Mouse (Mus musculus) brain, adult 2 months (tissue): ENCODE results near the gene Fbxo40.

Source experiments
- DNase-seq: peaks from one replicate; pipeline ENCODE4 v3.0.0; 2011; ENCODE audit warnings: low read depth, low spot score

Gene Fbxo40

DNA sequence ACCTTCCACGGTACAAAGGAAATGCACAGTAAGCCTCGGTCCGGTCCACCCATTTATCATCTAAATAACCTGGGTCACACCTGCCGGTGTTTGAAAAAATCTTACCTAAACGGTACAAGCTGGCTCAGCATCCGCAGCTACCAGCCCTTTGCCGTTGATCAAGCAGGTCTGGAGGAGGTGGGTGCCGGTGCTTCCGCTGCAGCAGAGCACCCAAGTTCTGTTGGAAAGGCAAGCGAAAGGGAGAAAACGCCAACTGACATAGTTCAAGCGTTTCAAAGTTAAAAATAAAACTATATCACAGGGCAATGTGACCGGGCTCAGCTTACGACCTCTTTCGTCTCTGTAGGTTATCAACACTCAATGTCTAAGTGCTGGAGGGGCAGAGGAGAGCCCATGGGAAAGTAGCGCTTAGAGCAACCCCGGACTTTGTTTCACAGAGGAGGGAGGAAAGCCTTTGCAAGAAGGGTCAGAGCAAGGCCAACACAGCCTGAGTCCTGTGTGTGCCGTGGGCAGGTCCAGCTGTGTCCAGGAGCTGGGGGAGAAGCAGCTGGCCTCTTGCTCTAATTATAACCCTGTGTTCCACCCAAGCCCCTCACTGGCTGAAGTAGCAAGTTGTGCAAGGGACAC is at the start of gene Fbxo40:
Fbxo40 (minus strand) TSS at position 469 of the 627 bp plus-strand sequence.
- DNase-seq: no peak

DNA sequence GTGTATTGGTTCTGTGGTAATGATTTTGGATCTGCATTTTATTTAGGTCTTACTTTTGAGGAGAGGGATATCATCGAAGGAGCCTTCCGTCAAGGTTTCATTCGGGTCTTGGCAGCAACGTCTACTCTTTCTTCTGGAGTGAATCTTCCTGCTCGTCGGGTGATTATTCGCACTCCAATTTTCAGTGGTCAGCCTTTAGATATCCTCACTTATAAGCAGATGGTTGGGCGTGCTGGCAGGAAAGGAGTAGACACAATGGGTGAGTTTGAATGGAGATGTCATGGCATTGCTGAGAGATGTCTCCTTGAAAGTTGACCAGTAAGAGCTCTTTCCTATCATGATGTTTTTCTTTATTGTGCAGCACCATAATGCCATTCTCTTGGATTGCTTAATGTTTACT is 44.5 kb upstream of the Fbxo40 start:
- no peak for DNase-seq

DNA sequence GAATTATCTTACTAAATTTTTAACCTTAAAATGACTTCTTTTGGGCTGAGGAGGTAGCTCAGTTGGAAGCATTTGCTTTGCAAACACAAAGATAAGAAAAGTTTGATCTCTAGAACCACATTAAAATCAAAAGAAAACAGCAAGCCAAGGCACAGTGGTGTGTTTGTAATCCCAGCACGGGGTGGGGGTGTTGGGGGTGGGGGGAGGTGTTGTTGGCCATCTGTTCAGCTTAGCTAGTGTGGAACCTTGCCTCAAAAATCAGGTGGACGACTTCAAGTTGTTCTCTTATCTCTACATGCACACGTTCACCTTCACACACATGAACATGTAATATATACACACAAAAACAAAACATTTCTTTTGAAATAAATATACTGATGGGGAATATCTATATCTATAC is 41.7 kb upstream of the Fbxo40 start:
- DNase-seq: peak; percentile 23

DNA sequence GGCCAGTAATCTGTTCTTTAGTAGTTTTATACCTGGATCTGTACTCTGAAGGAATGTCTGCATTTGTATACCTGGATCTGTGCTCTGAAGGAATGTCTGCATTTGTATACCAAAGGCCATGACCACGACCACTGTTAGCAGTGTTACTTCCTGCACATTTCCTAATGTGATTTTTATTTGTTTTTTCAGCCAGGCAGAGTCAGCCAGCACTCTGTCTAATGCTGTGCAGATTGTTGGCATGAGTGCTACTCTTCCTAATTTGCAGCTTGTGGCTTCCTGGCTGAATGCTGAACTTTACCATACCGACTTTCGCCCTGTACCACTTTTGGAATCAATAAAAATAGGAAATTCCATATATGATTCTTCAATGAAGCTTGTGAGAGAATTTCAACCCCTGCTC is 37.3 kb upstream of the Fbxo40 start:
- peak; percentile 11 for DNase-seq

DNA sequence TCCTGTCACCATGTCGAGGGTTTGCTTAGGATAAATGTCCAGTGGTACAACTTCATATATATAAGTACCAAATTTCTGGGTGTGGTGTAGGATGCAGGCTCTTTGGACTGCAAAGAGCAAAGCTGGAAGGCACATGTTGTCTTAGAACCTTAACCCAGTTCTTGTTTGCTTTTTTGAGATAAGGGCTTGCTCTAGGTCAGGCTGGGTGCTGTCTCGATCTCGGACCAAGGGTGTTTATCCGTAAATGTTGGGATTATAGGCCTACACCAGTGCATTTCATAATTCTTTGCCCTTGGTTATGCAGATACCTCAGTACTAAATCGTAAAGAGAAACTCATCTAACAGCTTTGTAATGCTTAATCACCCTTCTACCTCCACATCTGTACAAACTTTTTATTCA is 22.1 kb upstream of the Fbxo40 start:
- DNase-seq: no peak

DNA sequence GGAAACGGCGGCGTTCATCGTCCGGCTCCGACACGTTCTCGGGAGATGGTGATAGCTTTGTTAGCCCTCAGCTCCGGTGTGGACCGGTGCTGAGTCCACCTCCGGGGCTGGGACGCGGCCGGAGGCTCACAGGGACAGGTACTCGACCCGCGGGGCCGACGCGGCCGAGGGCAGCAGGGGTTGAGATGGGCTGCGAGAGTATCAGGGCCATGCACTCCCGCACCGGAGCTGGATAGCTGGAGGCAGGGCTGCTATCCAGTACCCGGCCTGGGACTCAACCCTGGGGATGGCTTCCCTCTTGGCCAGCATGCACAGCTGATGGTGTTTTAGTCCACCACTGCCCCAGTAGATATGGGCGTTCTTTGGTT is 21.6 kb upstream of the Fbxo40 start:
- DNase-seq: no peak

DNA sequence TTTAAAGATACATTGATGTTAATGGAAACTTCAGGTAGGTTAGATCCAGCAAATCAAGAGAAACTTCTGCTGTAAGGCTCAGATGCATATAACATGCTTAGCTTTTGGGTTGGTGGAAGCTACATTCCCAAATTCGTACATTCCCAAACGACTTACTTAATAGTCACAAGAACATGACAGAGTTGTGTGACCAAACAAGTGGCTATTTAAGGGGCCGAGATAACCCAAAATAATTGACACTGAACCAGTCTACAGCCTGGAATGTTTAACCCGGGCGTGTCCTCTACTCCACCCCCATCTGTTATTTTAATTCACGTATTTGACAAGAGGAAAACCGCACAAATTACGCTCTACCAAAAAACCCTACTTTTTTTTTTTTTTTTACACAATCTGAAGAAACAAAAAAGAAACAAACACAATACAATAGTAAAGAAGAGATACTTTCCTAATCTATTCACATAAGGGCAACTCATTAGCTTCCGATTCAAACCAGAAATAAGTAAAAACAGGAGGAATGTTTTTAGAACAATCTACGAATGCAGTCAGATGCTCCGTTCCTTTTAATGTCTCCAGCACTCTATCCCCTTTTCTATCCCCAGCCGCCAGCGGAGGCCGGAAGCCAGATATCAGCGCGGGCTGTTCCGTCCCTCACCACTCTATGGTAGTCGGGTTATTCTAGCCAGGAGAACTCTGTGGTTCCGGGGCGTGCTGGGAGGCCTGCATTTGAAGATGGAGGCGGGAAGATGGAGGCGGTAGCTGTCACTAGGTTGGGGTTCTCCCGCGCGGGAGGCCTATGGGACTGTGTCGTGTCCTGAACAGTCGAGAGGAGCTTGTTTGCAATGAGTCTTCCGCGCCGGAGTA is 21.0 kb upstream of the Fbxo40 start, which contains the start of gene Polq:
Polq (plus strand) TSS at position 726 of the 861 bp plus-strand sequence.
- DNase-seq: peak; percentile 97

DNA sequence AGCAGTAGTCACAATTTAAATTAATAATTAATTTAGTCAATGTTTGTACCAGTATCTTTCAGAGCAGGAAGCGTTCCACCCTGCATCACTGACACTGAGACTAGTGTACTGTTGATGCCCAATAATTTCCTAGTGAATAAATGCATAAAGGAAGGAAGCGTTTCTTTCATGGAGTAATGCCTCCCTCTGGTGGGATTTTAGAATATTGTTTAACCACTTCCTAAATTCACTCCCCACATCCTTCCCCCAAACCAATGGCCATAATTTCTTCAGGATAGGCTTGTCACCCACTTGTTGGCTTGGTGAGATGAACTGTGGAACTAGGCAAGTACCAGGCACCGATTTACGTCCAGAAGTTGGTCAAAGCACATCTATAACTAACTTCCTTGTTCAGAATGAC is 20.1 kb upstream of the Fbxo40 start:
- peak; percentile 80 for DNase-seq

DNA sequence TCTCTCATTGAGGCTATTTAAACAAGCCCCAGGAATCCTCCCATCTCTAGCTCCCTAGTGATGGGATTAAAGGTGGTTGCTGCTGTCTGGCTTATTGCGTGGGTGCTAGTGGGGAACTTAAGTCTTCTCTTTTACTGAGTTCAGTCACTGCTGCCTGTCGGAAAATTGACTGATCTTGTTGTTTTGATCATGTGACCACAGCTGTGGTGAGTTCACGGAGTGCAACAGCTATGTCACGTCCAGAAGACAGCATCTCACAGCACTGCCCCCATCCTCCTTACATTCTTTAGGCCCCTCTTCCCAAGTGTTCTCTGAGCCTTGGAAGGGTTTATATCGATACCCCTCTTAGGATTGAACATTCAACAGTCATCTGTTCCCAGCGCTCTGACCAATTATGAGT is 19.0 kb upstream of the Fbxo40 start:
- no peak for DNase-seq

DNA sequence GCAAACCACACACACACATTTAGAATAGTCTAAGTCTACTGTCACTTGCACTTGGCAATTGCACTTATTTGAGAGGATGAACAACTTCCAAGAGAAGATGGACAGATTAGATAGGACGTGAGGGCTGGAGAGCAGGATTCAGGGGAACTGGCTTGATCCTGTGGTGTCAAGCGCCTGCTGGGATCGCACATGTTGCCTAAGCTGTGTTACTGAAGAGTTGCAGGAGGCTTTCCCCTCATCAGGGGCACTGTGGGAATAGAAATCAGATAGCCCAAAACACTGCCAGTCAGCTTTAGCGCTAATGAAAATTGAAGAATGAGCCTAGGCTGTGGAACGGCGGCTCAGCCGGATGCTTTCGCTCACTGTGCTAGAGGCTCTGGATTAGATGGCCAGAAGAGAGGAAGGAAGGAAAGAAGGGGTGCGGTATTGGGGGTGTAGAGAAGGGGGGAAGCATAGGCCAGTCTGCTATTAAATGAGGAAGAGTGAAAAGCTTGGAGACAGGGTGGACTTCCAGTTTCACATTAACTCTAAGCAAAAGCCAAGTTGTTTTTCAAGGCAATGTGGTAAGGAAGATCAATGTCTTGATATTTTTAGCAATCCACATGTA is 9.2 kb upstream of the Fbxo40 start:
- peak; percentile 71 for DNase-seq

DNA sequence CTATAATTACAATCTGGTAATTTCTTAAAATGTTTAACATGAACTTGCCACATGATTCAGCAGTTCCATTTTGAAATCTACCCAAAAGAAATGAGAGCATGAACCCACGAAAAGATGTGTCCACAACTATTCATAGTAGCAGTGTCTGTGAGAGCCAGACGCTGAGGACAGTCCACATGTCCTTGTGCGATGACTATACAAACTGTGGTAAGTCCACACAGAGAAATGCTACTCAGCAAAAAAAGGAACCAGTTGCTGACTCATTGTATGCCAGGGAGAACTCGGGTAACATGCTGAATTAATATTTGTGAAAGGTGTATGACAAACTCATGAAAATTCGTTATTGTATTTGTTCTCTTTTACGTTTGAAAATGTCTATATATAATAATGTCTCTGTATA is 7.4 kb upstream of the Fbxo40 start:
- DNase-seq: peak; percentile 23

DNA sequence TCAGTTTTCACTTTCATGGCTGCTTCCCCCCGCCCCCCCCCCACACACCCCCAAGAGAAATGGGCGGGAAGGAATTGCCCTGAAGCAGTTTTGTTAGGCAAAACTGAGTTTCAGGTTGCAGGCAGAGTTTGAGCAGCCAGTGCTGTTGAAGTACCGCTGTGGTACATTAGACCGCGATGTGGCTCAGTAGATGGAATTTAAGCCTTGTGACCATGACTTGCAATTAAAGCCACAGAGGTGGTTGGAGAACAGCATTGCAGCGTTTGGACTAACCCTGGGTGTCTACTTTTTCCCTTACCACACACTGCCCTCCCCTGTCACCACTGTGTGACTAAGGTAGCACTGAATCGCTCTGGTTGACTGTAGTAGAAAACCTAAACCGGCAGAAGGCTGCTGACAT is 774 bp downstream of the Fbxo40 start:
- DNase-seq: no peak

DNA sequence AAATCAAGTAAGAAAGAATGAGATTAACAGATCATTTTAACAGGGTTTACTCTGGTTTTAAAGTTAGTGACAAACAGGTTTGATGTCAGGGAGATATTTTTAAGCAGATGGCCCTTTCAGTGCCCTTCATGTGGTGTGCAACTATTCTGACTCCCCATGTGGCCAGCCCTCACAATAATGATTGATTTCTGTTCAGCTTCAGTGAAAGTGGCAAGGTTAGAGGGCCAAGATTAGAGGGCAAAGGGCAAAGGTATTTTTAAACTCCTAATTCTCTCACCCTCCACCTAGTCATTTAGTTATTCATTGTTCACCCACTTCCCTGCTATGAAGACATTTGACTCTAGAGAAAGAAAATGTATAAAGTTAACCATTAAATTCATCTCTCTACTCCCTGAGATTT is 2.2 kb downstream of the Fbxo40 start:
- no peak for DNase-seq

DNA sequence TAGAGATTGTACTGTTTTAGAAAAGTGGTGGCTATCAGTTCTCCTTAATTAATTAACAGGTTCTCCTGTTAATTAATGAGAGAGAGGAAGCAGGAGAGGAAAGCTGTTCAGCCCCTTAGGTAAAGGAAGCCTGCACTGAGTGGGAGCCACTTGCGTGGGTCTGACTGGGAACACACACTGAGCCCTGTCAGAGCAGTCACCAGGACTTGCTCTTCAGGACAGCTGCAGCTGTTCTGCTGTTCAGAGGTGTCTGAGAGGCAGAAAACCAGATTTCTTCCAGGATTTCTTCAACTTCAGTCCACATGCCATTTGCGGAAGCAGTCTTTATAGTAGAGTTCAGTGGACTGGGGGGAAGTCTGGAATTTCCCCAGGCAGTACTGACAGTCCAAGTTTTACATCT is 2.9 kb downstream of the Fbxo40 start:
- DNase-seq: peak; percentile 17

DNA sequence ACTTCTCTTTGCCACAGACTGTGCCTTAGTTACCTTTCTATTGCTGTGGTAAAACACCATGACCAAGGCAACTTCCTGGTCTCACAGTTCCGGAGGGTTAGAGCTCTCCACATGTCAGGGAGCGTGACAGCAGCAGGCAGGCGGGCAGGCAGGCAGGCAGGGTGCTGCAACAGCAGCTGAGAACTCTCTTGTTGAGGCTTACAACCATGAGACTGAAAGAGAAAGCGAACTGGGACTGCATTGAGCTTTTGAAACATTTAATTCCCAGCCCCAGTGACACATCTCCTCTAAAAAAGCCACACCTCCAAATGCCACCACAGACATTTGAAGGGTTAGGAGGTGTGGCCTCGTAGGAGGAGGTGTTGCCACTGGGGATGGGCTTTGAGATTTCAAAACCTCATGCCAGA is 4.6 kb downstream of the Fbxo40 start:
- DNase-seq: no peak

DNA sequence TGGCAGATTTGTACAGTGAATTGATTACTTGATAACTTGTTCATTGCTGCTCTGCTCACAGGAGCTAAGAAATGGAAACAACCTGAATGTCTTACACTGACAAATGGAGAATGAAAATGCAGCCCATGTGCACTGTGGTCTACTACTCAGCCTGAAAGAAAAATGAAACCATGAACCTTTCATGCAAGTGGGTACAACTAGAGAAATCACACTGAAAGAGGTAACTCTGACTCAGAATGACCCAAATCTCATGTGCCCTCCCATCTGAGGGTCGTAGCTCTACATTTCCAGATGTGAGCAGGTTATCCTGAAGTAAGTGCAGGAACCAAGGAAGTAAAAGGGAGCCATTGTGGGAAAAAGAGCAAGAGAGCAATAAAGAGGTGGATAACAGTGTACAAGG is 6.5 kb downstream of the Fbxo40 start:
- DNase-seq: no peak

DNA sequence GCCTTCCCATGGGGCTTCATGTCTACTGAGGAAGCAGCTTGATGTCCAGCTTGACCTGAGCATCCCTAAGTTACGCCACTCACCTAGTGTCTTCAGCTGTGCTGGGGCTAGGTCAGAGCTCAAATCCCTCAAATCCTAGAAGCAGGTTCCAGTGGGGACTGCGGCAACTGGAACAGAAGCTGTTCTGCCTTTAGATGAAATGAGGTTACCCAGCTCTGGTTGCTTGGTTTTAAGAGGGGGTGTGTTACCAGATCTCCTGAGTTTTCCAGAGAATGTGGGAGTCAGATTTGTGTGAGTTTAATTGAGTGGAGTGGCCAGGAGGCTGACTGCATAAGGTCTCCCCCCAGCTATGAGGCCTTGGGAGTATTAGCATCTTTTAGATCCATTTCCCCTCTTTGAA is 11.1 kb downstream of the Fbxo40 start:
- DNase-seq: no peak

DNA sequence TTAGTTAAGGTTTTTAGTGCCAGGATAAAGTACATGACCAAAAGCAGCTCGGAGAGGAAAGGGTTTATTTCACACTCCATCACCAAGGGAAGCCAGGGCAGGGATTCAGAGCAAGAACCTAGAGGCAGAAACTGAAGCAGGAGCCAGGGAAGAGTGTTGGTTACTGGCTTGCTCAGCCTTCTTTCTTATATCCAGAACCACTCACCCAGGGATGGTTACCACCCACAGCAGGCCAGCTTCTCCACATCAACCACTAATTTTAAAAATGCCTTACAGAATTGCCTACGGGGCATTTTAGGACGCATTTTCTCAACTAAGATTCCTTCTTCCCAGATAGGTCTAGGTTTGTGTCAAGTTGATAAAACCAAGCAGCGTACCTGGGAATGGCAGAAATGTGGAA is 26.9 kb downstream of the Fbxo40 start:
- DNase-seq: no peak

DNA sequence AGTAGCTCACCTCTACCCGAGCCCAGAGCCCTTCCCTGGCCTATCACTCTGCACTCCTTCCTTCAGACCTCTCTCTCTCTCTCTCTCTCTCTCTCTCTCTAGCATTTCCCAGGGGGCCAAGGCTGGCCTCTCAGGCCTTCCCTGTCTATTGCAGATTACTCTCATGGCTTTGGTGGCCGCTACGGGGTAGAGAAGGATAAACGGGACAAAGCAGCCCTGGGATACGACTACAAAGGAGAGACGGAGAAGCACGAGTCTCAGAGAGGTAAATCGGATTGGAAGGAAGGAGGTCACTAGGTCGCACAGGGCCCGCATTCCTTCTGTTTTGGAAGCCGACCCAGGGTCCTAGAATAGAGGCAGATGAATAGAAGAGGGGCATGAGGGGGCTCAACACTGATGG is 35.2 kb downstream of the Fbxo40 start:
- no peak for DNase-seq

DNA sequence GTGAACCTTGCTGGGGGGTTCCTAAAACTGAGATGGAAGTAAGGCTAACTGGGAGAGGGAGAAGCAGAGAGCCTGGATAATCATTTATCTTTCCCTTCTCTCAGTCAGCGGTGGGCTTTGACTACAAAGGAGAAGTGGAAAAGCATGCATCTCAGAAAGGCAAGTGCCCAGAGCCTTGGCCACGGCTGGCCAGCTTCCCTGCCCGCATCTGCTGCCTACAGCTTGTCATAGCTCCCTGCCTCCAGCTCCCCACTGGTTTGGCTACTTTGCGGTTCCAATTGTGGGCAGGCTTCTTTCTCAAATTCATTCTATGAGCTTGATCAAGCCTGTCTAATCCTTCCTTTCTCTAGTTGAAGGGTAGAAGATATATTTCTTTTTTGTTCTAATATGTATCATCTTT is 39.2 kb downstream of the Fbxo40 start:
- no peak for DNase-seq

DNA sequence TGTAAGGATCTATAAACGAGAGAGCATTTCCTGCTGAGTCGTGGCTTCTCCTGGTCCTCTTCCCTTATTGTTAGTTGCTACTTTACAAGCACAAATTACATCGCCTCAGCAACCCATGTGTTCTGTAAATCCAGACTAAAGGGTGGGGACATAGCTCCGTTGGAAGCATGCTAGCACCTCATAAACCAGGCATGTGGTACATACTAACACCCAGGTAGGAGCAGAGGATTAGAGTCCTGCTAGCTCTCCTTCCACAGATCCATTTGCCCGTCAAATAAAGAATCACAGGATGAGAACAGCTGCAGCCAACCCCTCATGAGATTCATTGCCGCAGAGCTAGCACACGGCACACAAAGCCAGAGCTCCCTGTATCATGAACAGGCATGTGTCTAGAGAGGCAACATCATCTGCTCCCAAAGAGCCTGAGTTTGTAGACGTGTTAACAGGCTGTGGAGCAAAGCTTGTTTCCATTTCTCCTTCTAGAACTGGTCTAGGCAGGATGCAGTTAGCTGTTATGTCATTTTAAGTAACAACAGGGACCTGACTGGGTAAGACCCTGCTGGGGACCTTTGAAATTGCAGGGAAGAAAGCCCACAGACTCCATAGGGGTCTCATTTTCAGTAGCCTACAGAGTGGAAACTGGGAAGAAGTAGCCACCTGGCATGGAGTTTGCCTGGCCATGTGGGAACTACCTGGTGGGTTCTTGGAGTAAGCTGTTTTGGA is 40.5 kb downstream of the Fbxo40 start:
- DNase-seq: no peak

DNA sequence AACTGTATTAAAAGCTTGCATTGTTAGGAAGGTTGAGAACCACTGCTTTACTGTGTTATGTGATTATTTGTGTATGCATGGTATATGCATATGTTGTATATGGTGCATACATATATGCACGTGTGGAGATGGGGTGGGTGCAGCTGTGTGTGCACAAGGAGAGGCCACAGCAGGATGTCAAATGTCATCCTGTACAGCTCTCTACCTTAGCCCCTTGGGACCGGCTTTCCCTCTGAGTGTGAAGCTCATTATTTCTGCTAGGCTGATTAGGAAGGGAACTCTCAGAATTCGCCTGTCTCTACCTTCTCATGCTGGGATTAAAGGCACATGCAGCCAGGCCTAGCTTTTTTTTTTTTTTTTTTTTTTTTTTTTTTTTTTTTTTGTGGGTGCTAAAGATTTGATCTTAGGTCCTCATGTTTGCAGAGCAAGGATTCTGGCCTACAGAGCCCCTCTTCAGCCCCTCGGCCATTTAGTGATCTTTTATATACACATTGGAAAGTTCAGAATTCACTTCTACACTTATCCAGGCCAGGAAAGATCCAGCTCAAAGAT is 42.5 kb downstream of the Fbxo40 start:
- DNase-seq: no peak
